Mouse (Mus musculus): Measurements from ENCODE around the gene Klhl2.

DNA sequence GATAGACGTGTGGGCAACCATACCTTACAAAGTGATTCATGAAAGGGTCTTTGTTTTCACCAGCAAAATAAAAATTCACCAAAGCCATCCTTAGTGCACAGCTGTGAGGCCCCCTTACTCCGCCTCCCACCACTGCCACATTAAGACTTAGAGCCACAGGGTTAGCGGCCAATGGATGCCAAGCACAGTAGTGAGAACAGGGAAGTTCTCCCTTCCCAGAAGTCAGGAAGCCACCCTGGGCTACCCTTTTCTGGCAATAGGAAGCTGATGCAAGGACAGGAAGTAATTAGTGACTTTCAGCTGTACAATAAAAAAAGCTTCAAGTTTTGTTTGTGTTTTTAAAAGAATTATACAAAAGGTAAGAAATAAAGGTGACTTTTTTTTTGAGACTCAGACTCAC, 18.2 kb downstream of the Klhl2 start:
- TF ChIP-seq POLR2A (IDR thresholded peaks at IDR 0.05; ENCODE audit: borderline replicate concordance, extremely low read depth, insufficient read depth, insufficient read length, poor library complexity, severe bottlenecking) (no peak), CTCF (IDR thresholded peaks at IDR 0.05; ENCODE audit: borderline replicate concordance, extremely low read depth, insufficient read depth, insufficient read length) (no peak)

All from brain, embryonic 14.5 days (tissue).